Mouse (Mus musculus) hindbrain, embryonic 15.5 days (tissue): ENCODE results near the gene Dnajc16. TPM values are rescaled to one million over a fixed set of nuclear protein-coding genes. Genes with fewer than 3 reads are reported as not detected.

Experiments used
- ATAC-seq: fragments of 200-750 bp; cut with Nextera tagmentation; 2 replicates; pipeline ENCODE4 v1.8.0; 2017; ENCODE audit warnings: low read depth, moderate number of reproducible peaks, moderate TSS enrichment; ENCODE audit not compliant: low FRiP score
- H3K27ac ChIP-seq: fragments of 300-500 bp; sonication (generic); replicated peaks from 2 replicates; pipeline ENCODE4 v1.5.1; 2015; ENCODE audit warnings: mild to moderate bottlenecking, inconsistent platforms
- H3K27me3 ChIP-seq: fragments of 300-500 bp; sonication (generic); 2 replicates; pipeline ENCODE4 v1.6.1; 2015; ENCODE audit warnings: control low read depth, inconsistent platforms
- H3K36me3 ChIP-seq: fragments of 300-500 bp; sonication (generic); 2 replicates; pipeline ENCODE4 v1.6.1; 2015; ENCODE audit warnings: control low read depth, inconsistent platforms
- H3K4me1 ChIP-seq: fragments of 300-500 bp; sonication (generic); replicated peaks from 2 replicates; pipeline ENCODE4 v1.6.1; 2015; ENCODE audit warnings: control low read depth, inconsistent platforms
- H3K4me2 ChIP-seq: fragments of 300-500 bp; sonication (generic); 2 replicates; pipeline ENCODE4 v1.6.1; 2015; ENCODE audit warnings: moderate library complexity, mild to moderate bottlenecking, inconsistent platforms
- H3K4me3 ChIP-seq: fragments of 300-500 bp; sonication (generic); 2 replicates; pipeline ENCODE4 v1.5.1; 2015; ENCODE audit warnings: mild to moderate bottlenecking, inconsistent platforms
- H3K9ac ChIP-seq: fragments of 300-500 bp; sonication (generic); 2 replicates; pipeline ENCODE4 v1.6.1; 2015; ENCODE audit warnings: inconsistent platforms
- H3K9me3 ChIP-seq: fragments of 300-500 bp; sonication (generic); 2 replicates; pipeline ENCODE4 v1.6.1; 2016; ENCODE audit warnings: control low read depth, inconsistent platforms
- WGBS: fragments of 180-500 bp; shearing (Covaris S2); methylation state at CpG from one replicate; pipeline ENCODE4 v1.1.7; 2015; 5-methylcytosine and 5-hydroxymethylcytosine counted together
- polyA plus RNA-seq: library from polyadenylated mRNA; unstranded; fragments of >200 nt; fragmentation: Nextera tagmentation; extraction: Ambion mirVana; gene quantifications from 2 replicates; pipeline ENCODE4 v1.2.1, GENCODE M21; 2015

Dnajc16 gene
- polyA plus RNA-seq, 1 experiment from 2014 or later, result 6.8 TPM

GRCm38 (mm10) chr4:141793282-141794151 lies 2.8 kb upstream of the Dnajc16 start, which contains the start of gene Casp9:
Casp9 (plus strand) TSS chr4:141793612.
- no peaks in the 10 kb centered on the region for H3K27me3 ChIP-seq
- H3K27ac ChIP-seq, result peak within 1 kb of the TSS; percentile 96
- peaks cover 10% of the 10 kb centered on the region; the same call in 1 of the 2 replicates for H3K36me3 ChIP-seq
- peak within 1 kb of the TSS; percentile 61 for H3K4me2 ChIP-seq
- peak within 1 kb of the TSS; percentile 67 for H3K9ac ChIP-seq
- peaks cover 38% of the 10 kb centered on the region for H3K4me1 ChIP-seq
- ATAC-seq, result peak; percentile 80
- no peaks in the 10 kb centered on the region for H3K9me3 ChIP-seq
- WGBS, result under 1% methylated on average over 74 of the region's 80 CpGs
- H3K4me3 ChIP-seq, result peak within 1 kb of the TSS; percentile 79

GRCm38 (mm10) chr4:141792554-141793281 lies 2.0 kb upstream of the Dnajc16 start:
- H3K27me3 ChIP-seq, result no peaks in the 10 kb centered on the region
- H3K36me3 ChIP-seq, result peaks cover 8% of the 10 kb centered on the region
- WGBS, result 8% methylated on average over 10 of the region's 10 CpGs
- H3K9me3 ChIP-seq, result no peaks in the 10 kb centered on the region
- H3K4me2 ChIP-seq, result peak overlapping the region; percentile 61
- H3K27ac ChIP-seq, result peak overlapping the region; percentile 96
- H3K4me1 ChIP-seq, result peaks cover 38% of the 10 kb centered on the region
- H3K4me3 ChIP-seq, result peak overlapping the region; percentile 79
- H3K9ac ChIP-seq, result peak overlapping the region; percentile 67
- no peak for ATAC-seq

DNA sequence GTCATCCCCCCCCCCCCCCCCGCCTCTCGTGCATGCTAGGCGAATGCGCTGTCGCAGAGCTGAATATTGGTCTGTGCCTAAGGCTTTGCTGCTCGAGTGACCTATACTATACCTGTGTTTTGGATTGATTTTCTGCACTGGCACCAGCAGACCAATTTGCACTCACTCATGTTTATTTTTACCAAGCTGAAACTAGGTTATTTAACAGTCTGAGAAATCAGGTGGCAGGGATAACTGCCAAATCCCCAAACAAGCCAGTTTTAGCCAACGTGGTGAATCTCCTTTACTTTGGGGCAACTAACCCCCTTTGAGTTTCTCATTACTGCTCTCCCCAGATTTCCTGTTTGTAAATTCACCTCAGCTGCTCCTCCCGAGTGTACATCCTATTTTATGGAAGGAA lies 1.2 kb upstream of the Dnajc16 start:
- peaks cover 38% of the 10 kb centered on the region for H3K4me1 ChIP-seq
- peaks cover 6% of the 10 kb centered on the region; the same call in 1 of the 2 replicates for H3K36me3 ChIP-seq
- no peak for ATAC-seq
- 86% methylated on average over 8 of the region's 8 CpGs for WGBS
- no peaks in the 10 kb centered on the region for H3K9me3 ChIP-seq
- no peak overlapping the region for H3K4me2 ChIP-seq
- no peak overlapping the region for H3K4me3 ChIP-seq
- no peak overlapping the region for H3K27ac ChIP-seq
- no peaks in the 10 kb centered on the region for H3K27me3 ChIP-seq
- no peak overlapping the region for H3K9ac ChIP-seq

DNA sequence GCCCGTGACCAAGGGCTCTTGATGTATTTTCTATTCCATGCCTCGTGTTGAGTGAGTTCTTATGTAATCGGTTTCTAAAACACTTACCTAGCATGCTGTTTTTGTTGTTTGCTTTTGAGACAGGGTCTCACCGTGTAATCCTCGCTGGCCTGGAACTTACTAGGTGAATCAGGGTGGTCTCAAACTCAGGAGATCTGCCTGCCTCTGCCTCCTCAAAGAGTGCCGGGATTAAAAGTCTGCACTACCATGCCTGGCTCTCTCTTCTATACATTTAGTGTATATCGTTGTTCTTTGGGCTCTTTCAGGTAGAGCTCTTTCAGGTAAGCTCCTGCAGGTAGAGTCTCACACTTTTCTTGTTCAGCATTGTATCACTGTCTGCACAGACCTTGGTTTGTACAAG lies 755 bp upstream of the Dnajc16 start:
- Histone ChIP-seq H3K9me3 (no peaks in the 10 kb centered on the region), H3K4me1 (peaks cover 34% of the 10 kb centered on the region), H3K4me2 (peak overlapping the region; percentile 69; the same call in 1 of the 2 replicates), H3K4me3 (no peak overlapping the region), H3K27ac (peak overlapping the region; percentile 89; the same call in 1 of the 2 replicates), H3K36me3 (peaks cover 6% of the 10 kb centered on the region; the same call in 1 of the 2 replicates), H3K9ac (no peak overlapping the region), H3K27me3 (no peaks in the 10 kb centered on the region)
- 89% methylated on average over 7 of the region's 7 CpGs for WGBS
- no peak for ATAC-seq

- Histone ChIP-seq H3K4me3 (peak overlapping the region; percentile 83), H3K27ac (peak overlapping the region; percentile 89), H3K36me3 (peaks cover 10% of the 10 kb centered on the region), H3K9ac (peak overlapping the region; percentile 86), H3K4me2 (peak overlapping the region; percentile 69), H3K9me3 (no peaks in the 10 kb centered on the region), H3K4me1 (peaks cover 18% of the 10 kb centered on the region), H3K27me3 (no peaks in the 10 kb centered on the region)
- 62% methylated on average over 3 of the region's 3 CpGs for WGBS
- no peak for ATAC-seq
These were observed 1.0 kb downstream of the Dnajc16 start for GRCm38 (mm10) chr4:141789564-141790218.

DNA sequence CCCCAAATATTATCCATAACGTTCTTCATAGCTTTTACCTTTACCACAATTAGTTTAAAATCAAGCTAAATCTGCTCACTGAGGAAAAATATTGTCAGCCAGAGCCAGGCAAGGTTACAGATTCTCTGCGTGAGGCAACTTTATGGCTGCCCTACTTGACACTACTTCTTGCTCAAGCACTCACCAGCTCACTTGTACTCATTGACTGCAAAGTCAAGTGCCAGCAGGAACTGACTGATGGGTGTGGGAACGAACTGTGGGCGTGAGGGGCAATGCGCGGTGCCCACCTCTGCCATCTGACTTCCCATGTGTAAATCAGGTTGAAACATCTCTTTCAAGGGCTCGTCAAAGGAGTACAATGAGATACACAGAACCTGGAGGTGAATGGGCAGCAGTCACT lies 3.3 kb downstream of the Dnajc16 start:
- ATAC-seq, result no peak
- Histone ChIP-seq H3K4me1 (peaks cover 11% of the 10 kb centered on the region), H3K4me3 (no peak overlapping the region), H3K27me3 (no peaks in the 10 kb centered on the region), H3K27ac (no peak overlapping the region), H3K4me2 (no peak overlapping the region), H3K9me3 (no peaks in the 10 kb centered on the region), H3K9ac (no peak overlapping the region), H3K36me3 (peaks cover 28% of the 10 kb centered on the region)
- 85% methylated on average over 7 of the region's 7 CpGs for WGBS

- 72% methylated on average over 6 of the region's 6 CpGs for WGBS
- Histone ChIP-seq H3K27ac (no peak overlapping the region), H3K9me3 (no peaks in the 10 kb centered on the region), H3K9ac (no peak overlapping the region), H3K4me3 (no peak overlapping the region), H3K4me2 (no peak overlapping the region), H3K36me3 (peaks cover 32% of the 10 kb centered on the region), H3K27me3 (no peaks in the 10 kb centered on the region), H3K4me1 (peaks cover 11% of the 10 kb centered on the region)
- no peak for ATAC-seq
These were observed 3.7 kb downstream of the Dnajc16 start for GRCm38 (mm10) chr4:141787046-141787445.

DNA sequence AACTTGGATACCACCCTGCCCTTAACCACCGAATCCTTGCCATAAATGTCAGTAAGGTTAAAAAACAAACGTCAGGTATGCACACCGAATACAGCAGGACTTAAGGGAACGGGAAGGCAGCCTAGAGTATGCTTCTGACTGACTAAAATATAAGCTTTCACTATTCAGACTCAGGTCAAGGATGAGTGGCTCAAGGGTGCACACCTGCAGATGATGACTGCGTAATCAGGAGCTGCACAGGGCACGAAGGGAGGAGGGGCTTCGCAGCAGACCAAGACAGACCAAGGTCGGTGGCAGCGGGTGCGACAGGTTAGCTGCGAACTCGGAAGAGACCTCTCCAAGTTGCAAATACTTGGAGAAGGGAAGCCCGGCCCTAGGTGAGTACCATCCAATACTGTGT lies 4.6 kb downstream of the Dnajc16 start:
- H3K9ac ChIP-seq, result no peak overlapping the region
- ATAC-seq, result no peak
- WGBS, result 93% methylated on average over 13 of the region's 13 CpGs
- peaks cover 41% of the 10 kb centered on the region for H3K36me3 ChIP-seq
- H3K27me3 ChIP-seq, result no peaks in the 10 kb centered on the region
- H3K4me1 ChIP-seq, result peaks cover 11% of the 10 kb centered on the region
- no peaks in the 10 kb centered on the region for H3K9me3 ChIP-seq
- no peak overlapping the region for H3K4me2 ChIP-seq
- no peak overlapping the region for H3K27ac ChIP-seq
- no peak overlapping the region for H3K4me3 ChIP-seq

DNA sequence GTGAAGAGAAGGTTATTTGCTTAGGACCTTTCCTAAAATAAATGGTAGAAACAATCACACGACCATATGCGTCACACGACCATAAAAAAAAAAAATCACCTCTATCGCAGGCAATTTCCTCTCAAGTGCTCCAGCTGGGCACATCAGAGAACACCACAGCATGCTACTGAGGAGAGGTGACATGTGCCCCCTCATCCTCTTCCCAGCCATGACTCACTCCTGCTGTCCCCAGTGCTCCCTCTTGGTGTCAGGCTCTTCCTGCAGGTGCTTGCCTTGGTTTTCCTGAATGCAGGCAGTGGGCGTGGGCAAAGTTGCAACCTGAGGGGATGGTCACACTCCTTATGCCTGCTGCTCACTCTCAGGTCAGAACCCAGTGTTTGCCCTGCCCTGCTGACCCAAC lies 5.9 kb downstream of the Dnajc16 start:
- no peak overlapping the region for H3K27ac ChIP-seq
- WGBS, result 84% methylated on average over 5 of the region's 5 CpGs
- H3K36me3 ChIP-seq, result peaks cover 54% of the 10 kb centered on the region
- no peak overlapping the region for H3K9ac ChIP-seq
- H3K4me2 ChIP-seq, result no peak overlapping the region
- no peaks in the 10 kb centered on the region for H3K9me3 ChIP-seq
- H3K4me3 ChIP-seq, result no peak overlapping the region
- no peaks in the 10 kb centered on the region for H3K27me3 ChIP-seq
- ATAC-seq, result no peak
- H3K4me1 ChIP-seq, result peaks cover 5% of the 10 kb centered on the region

DNA sequence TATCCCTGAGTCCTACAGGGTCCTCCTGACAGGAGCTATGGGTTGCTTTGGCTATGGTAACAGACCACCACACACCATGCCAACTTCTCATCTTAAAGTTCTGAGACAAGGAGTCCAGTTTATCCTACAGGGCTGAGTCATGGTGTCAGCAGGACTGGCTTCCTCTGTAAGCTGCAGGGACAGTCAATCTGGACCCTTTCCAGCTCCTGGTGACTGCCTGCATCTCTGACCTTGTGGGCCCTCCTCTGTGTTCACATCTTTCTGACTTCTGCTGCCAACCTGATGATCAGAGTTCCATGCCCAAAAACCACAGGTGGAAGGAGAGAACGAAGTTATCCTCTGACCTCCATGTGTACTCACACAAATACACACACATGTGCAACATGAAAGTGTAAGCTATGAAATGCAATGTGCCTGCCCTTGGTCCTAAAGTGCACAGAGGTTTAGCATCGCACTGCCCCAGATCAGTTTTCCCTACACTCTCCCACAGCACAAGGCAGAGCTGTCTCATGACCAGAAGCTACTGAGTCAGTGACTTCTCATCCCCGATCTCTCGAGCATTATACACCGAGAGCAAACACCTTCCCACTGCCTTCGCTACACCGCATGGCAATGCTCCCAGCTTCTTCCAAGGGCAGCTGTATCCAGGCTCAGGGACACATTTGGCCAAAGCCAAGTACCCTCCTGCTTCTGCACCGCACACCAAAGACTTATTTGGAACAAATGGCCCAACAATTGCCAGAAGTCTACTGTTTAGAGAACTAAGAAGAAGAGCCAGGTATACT lies 9.3 kb downstream of the Dnajc16 start:
- H3K9ac ChIP-seq, result no peak overlapping the region
- H3K4me1 ChIP-seq, result no peaks in the 10 kb centered on the region
- H3K4me2 ChIP-seq, result no peak overlapping the region
- H3K36me3 ChIP-seq, result peaks cover 65% of the 10 kb centered on the region
- no peaks in the 10 kb centered on the region for H3K9me3 ChIP-seq
- H3K27me3 ChIP-seq, result no peaks in the 10 kb centered on the region
- WGBS, result 97% methylated on average over 8 of the region's 8 CpGs
- no peak for ATAC-seq
- no peak overlapping the region for H3K27ac ChIP-seq
- H3K4me3 ChIP-seq, result no peak overlapping the region

DNA sequence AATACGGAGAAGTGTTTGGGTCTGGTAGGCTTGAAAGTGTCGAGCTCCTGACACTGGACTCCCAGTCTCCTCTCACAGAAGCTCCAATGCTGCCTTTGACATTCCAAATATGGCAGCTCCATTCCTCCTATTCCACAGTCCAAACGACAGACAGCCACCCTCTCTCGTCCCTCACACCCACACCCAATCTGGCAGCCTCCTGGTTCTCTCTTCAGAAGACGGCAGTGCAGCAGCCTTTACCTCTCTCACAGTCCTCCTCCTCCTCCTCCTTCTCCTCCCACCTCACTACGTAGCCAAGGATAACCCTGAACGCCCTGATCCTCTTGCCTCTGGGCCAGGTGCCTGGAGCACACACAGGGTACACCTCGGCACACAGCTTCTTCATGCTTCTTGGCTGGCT lies 10.9 kb downstream of the Dnajc16 start:
- Histone ChIP-seq H3K27ac (no peak overlapping the region), H3K27me3 (no peaks in the 10 kb centered on the region), H3K9ac (no peak overlapping the region), H3K4me2 (no peak overlapping the region), H3K4me1 (no peaks in the 10 kb centered on the region), H3K36me3 (peaks cover 76% of the 10 kb centered on the region), H3K4me3 (no peak overlapping the region), H3K9me3 (no peaks in the 10 kb centered on the region)
- WGBS, result 94% methylated on average over 8 of the region's 8 CpGs
- ATAC-seq, result no peak
